Mouse (Mus musculus): ENCODE results near the gene Surf4.

- TF ChIP-seq CTCF (IDR thresholded peaks at IDR 0.05; ENCODE audit: borderline replicate concordance, insufficient read depth, low read length) = no peak
- TF ChIP-seq POLR2A (IDR thresholded peaks at IDR 0.05; ENCODE audit: low read depth, low read length) = no peak
These were observed 39.4 kb upstream of the Surf4 start, which contains the start of gene Adamts13 for GRCm38 (mm10) chr2:26973116-26973515.

Measured in embryonic fibroblast, embryonic 13.5 days (primary cell).